Comparison of ENCODE assay signal across 29 mouse cellular contexts in genomic region chr9:43408493-43408892, GRCm38 (mm10).
DNase-seq lines count a peak whose midpoint lies in the region; ATAC-seq and TF ChIP-seq lines count a peak whose summit lies in the region.
"Had no signal": no experiment of that assay in that cellular context is flagged by ENCODE, and none has a peak within 500 bp of the region (broad histone marks: within the 10 kb centered on the region; RNA-seq: fewer than 3 reads in every experiment).

No protein-coding gene starts in this region.

- H3K9ac ChIP-seq in forebrain, embryonic 14.5 days (ENCODE audit: low read length): no peak overlapping the region
- H3K9ac ChIP-seq in hindbrain, postnatal 0 days (replicated peaks; ENCODE audit: low read length): no peak overlapping the region
- H3K9ac ChIP-seq in hindbrain, embryonic 13.5 days: no peak overlapping the region
- H3K9ac ChIP-seq in embryonic facial prominence, embryonic 14.5 days (ENCODE audit: low read depth, low read length): no peak overlapping the region
- H3K9ac ChIP-seq: embryonic facial prominence, embryonic 12.5 days; heart, embryonic 12.5 days; heart, embryonic 15.5 days; hindbrain, embryonic 14.5 days had no signal

- no peaks in the 10 kb centered on the region for H3K36me3 ChIP-seq in forebrain, embryonic 14.5 days (ENCODE audit: control insufficient read depth, insufficient read depth, low read length)
- H3K36me3 ChIP-seq in forebrain, embryonic 10.5 days (replicated peaks): no peaks in the 10 kb centered on the region
- H3K36me3 ChIP-seq in hindbrain, postnatal 0 days (ENCODE audit: insufficient read depth, low read length): no peaks in the 10 kb centered on the region
- H3K36me3 ChIP-seq in hindbrain, embryonic 13.5 days: no peaks in the 10 kb centered on the region
- H3K36me3 ChIP-seq in embryonic facial prominence, embryonic 14.5 days (ENCODE audit: control insufficient read depth, insufficient read depth, low read length): no peaks in the 10 kb centered on the region
- H3K36me3 ChIP-seq: embryonic facial prominence, embryonic 12.5 days; heart, embryonic 12.5 days; heart, embryonic 15.5 days; hindbrain, embryonic 10.5 days had no signal

- 65% methylated on average over 6 of the region's 6 CpGs for WGBS in forebrain, embryonic 14.5 days
- 81% methylated on average over 6 of the region's 6 CpGs for WGBS in forebrain, embryonic 10.5 days
- WGBS in hindbrain, postnatal 0 days: 65% methylated on average over 6 of the region's 6 CpGs
- 62% methylated on average over 6 of the region's 6 CpGs for WGBS in hindbrain, embryonic 13.5 days
- 41% methylated on average over 6 of the region's 6 CpGs for WGBS in embryonic facial prominence, embryonic 14.5 days

- no peak for ATAC-seq in forebrain, embryonic 14.5 days
- no peak for ATAC-seq in hindbrain, postnatal 0 days
- ATAC-seq in hindbrain, embryonic 13.5 days (ENCODE audit: low FRiP score): no peak
- no peak for ATAC-seq in embryonic facial prominence, embryonic 14.5 days (ENCODE audit: low read depth)
- ATAC-seq: activated CD4-positive, CD25-positive, alpha-beta regulatory T cell, adult 4 months; CD4-positive, CD25-positive, alpha-beta regulatory T cell, adult 4 months; intestine, postnatal 0 days had no signal

- H3K27me3 ChIP-seq in forebrain, embryonic 14.5 days (replicated peaks; ENCODE audit: control insufficient read depth, insufficient read depth, low read length): no peaks in the 10 kb centered on the region
- no peaks in the 10 kb centered on the region for H3K27me3 ChIP-seq in forebrain, embryonic 10.5 days (ENCODE audit: poor library complexity, severe bottlenecking)
- H3K27me3 ChIP-seq in hindbrain, postnatal 0 days (ENCODE audit: insufficient read depth, low read length): no peaks in the 10 kb centered on the region
- H3K27me3 ChIP-seq in hindbrain, embryonic 13.5 days: no peaks in the 10 kb centered on the region
- H3K27me3 ChIP-seq in embryonic facial prominence, embryonic 14.5 days (replicated peaks; ENCODE audit: control insufficient read depth, insufficient read depth, low read length): no peaks in the 10 kb centered on the region
- H3K27me3 ChIP-seq: embryonic facial prominence, embryonic 12.5 days; heart, embryonic 15.5 days had no signal

- no peak overlapping the region for H3K4me3 ChIP-seq in forebrain, embryonic 14.5 days (ENCODE audit: low read depth, low read length)
- no peak overlapping the region for H3K4me3 ChIP-seq in forebrain, embryonic 10.5 days
- no peak overlapping the region for H3K4me3 ChIP-seq in hindbrain, postnatal 0 days (ENCODE audit: low read length)
- H3K4me3 ChIP-seq in hindbrain, embryonic 13.5 days: no peak overlapping the region
- H3K4me3 ChIP-seq in embryonic facial prominence, embryonic 14.5 days (ENCODE audit: low read depth, low read length): no peak overlapping the region
- H3K4me3 ChIP-seq: embryonic facial prominence, embryonic 12.5 days; erythroblast, embryonic 14.5 days; heart, embryonic 12.5 days; heart, embryonic 15.5 days; hindbrain, embryonic 10.5 days had no signal

- no peak overlapping the region for H3K27ac ChIP-seq in forebrain, embryonic 14.5 days (ENCODE audit: low read depth, low read length)
- no peak overlapping the region for H3K27ac ChIP-seq in forebrain, embryonic 10.5 days
- no peak overlapping the region for H3K27ac ChIP-seq in hindbrain, postnatal 0 days
- H3K27ac ChIP-seq in hindbrain, embryonic 13.5 days: no peak overlapping the region
- no peak overlapping the region for H3K27ac ChIP-seq in embryonic facial prominence, embryonic 14.5 days (replicated peaks; ENCODE audit: low read depth, low read length)
- H3K27ac ChIP-seq: embryonic facial prominence, embryonic 12.5 days; heart, embryonic 15.5 days; hindbrain, embryonic 10.5 days; hindbrain, embryonic 14.5 days had no signal

- H3K4me1 ChIP-seq in forebrain, embryonic 14.5 days (ENCODE audit: control insufficient read depth, insufficient read depth, low read length): no peaks in the 10 kb centered on the region
- no peaks in the 10 kb centered on the region for H3K4me1 ChIP-seq in forebrain, embryonic 10.5 days
- no peaks in the 10 kb centered on the region for H3K4me1 ChIP-seq in hindbrain, postnatal 0 days (ENCODE audit: insufficient read depth, low read length)
- peaks cover 6% of the 10 kb centered on the region; the same call in 1 of the 2 replicates for H3K4me1 ChIP-seq in hindbrain, embryonic 13.5 days (replicated peaks)
- no peaks in the 10 kb centered on the region for H3K4me1 ChIP-seq in embryonic facial prominence, embryonic 14.5 days (ENCODE audit: control insufficient read depth, insufficient read depth, low read length)
- H3K4me1 ChIP-seq: embryonic facial prominence, embryonic 12.5 days; heart, embryonic 12.5 days; heart, embryonic 15.5 days; hindbrain, embryonic 10.5 days had no signal

- no peak overlapping the region for H3K4me2 ChIP-seq in forebrain, embryonic 14.5 days (ENCODE audit: low read length)
- no peak overlapping the region for H3K4me2 ChIP-seq in hindbrain, postnatal 0 days (ENCODE audit: low read depth, low read length)
- no peak overlapping the region for H3K4me2 ChIP-seq in hindbrain, embryonic 13.5 days
- H3K4me2 ChIP-seq in embryonic facial prominence, embryonic 14.5 days (ENCODE audit: low read depth, low read length): no peak overlapping the region
- H3K4me2 ChIP-seq: embryonic facial prominence, embryonic 12.5 days; heart, embryonic 12.5 days; heart, embryonic 15.5 days; hindbrain, embryonic 14.5 days had no signal

- no peaks in the 10 kb centered on the region for H3K9me3 ChIP-seq in forebrain, embryonic 14.5 days (replicated peaks; ENCODE audit: control insufficient read depth, low read length)
- H3K9me3 ChIP-seq in forebrain, embryonic 10.5 days: no peaks in the 10 kb centered on the region
- H3K9me3 ChIP-seq in hindbrain, postnatal 0 days (ENCODE audit: low read length): no peaks in the 10 kb centered on the region
- no peaks in the 10 kb centered on the region for H3K9me3 ChIP-seq in hindbrain, embryonic 13.5 days
- H3K9me3 ChIP-seq in embryonic facial prominence, embryonic 14.5 days (ENCODE audit: control insufficient read depth, low read length): no peaks in the 10 kb centered on the region
- H3K9me3 ChIP-seq: embryonic facial prominence, embryonic 12.5 days; heart, embryonic 12.5 days; heart, embryonic 15.5 days; hindbrain, embryonic 10.5 days had no signal

- no peak for TF ChIP-seq CTCF in hindbrain, postnatal 0 days (IDR thresholded peaks at IDR 0.05; ENCODE audit: low read depth)

- peak; percentile 55 for DNase-seq in forebrain, embryonic 14.5 days (ENCODE audit: low spot score)
- no peak for DNase-seq in forebrain, embryonic 10.5 days (ENCODE audit: extremely low spot score, low spot score)
- peak; percentile 17 for DNase-seq in hindbrain, postnatal 0 days (ENCODE audit: low spot score)
- peak; percentile 53 for DNase-seq in Muller cell, postnatal 12 days (ENCODE audit: inconsistent ontology term)
- peak; percentile 62 for DNase-seq in embryonic facial prominence, embryonic 14.5 days (ENCODE audit: low spot score)
- DNase-seq in left cerebral cortex, adult 9 months (ENCODE audit: low spot score in 2 of 2): no peak
- DNase-seq in layer of hippocampus, postnatal 25 days (ENCODE audit: extremely low spot score in 1 of 2, low spot score in 1 of 2): no peak
- DNase-seq: adrenal gland, adult 8-10 months; adrenal gland, postnatal 25 days; cerebellum, adult 11 months; cerebellum, adult 2 months; cerebellum, postnatal 10 days; cerebellum, postnatal 36 days; embryo, embryonic 11 days; gastrocnemius, postnatal 25 days; heart, adult 18-20 months; heart, postnatal 10 days; heart, postnatal 36 days; kidney, adult 2 months had no signal

Comparison
In these comparisons a context has a peak if more than half of its experiments do, and no peak if none do; other contexts are left out.
1. DNase-seq: peak in forebrain, embryonic 14.5 days (single experiment), hindbrain, postnatal 0 days (single experiment), Muller cell, postnatal 12 days (single experiment) and embryonic facial prominence, embryonic 14.5 days (single experiment); none in forebrain, embryonic 10.5 days (single experiment), left cerebral cortex, adult 9 months (0 of 2) and layer of hippocampus, postnatal 25 days (0 of 2).